Mouse (Mus musculus): Measurements from ENCODE around the gene Klhl10.

Gene Klhl10

DNA sequence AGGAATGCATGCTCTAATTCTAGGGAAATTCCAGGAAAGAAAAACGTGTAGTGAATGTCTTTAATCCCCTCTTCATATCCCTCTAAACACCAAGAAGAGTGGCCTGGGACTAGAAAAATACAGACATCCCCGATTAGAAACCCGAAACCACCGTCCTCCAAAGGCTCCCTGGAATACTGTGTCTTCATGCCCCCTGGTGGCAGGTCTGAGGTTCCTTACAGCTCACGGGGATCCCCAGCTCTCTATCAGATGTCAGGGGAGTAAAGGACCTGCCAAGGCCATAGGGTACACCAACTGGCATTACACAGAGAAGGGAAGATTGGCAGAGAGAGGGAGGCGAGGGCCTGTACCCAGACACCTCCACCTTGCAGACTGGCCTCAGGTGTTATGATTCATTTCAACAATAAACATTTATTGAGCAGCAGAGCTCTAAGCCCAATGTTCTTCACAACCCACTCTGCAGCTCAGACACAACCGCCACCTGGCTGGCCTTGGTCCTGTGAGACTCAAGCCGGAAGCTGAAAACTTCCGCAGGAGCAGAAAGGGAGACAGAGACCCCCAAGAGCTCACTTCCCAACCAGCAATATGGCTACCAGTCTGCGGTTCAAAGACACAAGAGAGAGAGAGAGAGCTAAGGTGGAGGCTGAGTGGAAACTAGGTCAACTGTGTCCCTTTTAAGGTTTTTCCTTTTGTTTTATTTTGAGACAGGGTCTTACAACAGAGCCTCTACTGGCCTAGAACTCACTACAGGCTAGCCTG, 33.5 kb upstream of the Klhl10 start:
- DNase-seq (ENCODE audit: low spot score in 2 of 2): peak; percentile 64 to 78

- no peak for DNase-seq (ENCODE audit: low spot score in 2 of 2)
Measured at GRCm38 (mm10) chr11:100408835-100409462, 32.8 kb upstream of the Klhl10 start.

- DNase-seq (ENCODE audit: low spot score in 2 of 2): no peak
Measured at GRCm38 (mm10) chr11:100409686-100410085, 32.0 kb upstream of the Klhl10 start.

- DNase-seq (ENCODE audit: low spot score in 2 of 2): no peak
Measured at GRCm38 (mm10) chr11:100411736-100412135, 30.0 kb upstream of the Klhl10 start.

- no peak for DNase-seq (ENCODE audit: low spot score in 2 of 2)
Measured at GRCm38 (mm10) chr11:100413541-100413940, 28.2 kb upstream of the Klhl10 start.

GRCm38 (mm10) chr11:100414021-100414913, 27.4 kb upstream of the Klhl10 start, which contains the start of gene P3h4:
TSS of gene P3h4 (minus strand) at chr11:100414836.
- DNase-seq (ENCODE audit: low spot score in 2 of 2): peak; percentile 75 to 79

DNA sequence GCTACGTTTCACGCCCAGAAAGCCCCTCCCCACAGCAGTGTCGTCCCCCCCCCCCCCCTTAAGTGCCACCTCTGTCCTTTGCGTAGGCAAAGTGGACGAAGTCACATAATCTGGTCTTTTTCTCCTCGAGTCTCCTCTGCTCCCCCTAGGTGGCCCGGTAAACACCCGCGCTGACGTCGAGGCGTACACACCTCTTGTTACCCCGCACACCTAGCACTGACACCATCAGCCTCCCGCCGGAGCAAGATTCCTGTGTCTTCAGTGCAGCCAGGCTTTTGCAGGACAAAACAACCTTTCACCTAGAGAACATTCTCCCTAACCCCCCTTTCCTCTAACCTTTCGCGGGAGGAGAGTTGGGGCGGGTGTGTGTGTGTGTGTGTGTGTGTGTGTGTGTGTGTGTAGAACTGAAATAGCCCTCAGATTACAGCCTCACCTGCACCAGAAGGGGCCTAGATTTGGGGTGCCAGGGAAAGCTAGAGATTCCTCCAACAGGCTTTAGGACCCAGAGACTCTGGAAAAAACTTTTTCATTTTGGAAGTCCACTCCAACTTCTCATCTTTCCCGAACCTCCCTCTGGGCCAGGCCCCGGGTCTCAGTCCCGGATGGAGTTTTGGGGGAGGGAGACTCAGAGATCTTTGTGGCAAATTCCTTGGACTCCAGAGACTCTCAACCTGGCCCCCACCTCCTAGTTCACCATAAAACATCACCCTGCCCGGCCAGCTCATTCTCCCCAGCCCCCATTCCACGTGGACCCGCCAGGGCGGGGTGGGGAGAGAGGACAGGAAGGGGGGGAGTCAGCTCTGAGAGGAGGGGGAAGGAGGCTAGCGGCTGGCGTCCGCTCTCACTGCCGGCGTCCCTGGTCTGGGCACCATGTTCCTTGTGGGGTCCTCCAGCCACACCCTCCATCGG, 26.5 kb upstream of the Klhl10 start, which contains the start of gene Fkbp10:
TSS of gene Fkbp10 (plus strand) at position 784 of the 909 bp plus-strand sequence.
- peak in 1 of 2 experiments; percentile 64 for DNase-seq (ENCODE audit: low spot score in 2 of 2)

- DNase-seq (ENCODE audit: low spot score in 2 of 2): no peak
Measured at GRCm38 (mm10) chr11:100421537-100421936, 20.2 kb upstream of the Klhl10 start.

DNA sequence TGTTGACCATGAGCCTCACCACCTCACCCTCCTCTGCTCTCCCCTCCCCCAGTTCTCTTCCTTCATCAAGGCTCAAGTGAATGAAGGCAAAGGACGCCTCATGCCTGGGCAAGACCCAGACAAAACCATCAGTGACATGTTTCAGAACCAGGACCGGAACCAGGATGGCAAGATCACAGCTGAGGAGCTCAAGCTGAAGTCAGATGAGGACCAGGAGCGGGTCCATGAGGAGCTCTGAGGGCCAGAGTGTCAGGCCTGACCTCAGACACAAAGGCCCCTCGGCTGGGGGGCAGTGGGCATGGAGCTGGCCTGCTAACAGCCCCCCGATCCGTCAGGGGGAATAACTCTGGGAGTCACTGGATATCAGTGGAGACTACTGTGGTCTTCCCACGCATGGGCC, 17.9 kb upstream of the Klhl10 start:
- DNase-seq (ENCODE audit: low spot score in 2 of 2): no peak

DNA sequence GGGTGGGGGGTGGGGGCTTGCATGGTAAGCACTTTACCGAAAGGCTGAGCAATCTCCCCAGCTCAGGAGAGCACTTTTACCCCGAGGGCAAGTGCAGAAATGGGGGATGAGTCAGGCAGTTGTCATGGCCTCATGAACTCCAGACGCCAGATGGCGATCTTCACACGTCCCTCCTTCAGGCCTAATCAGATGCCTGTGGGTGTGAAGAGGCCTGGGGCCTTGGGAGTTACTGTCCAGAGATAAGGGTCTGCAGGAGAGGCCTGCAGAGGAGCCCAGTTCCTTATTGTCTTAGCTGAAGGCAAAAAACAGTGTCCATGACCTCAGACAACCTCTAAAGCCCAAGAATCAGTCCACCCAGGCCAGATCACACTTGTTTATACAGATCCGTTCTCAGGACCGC, 15.9 kb upstream of the Klhl10 start:
- DNase-seq (ENCODE audit: low spot score in 2 of 2): peak; percentile 64 to 81

DNA sequence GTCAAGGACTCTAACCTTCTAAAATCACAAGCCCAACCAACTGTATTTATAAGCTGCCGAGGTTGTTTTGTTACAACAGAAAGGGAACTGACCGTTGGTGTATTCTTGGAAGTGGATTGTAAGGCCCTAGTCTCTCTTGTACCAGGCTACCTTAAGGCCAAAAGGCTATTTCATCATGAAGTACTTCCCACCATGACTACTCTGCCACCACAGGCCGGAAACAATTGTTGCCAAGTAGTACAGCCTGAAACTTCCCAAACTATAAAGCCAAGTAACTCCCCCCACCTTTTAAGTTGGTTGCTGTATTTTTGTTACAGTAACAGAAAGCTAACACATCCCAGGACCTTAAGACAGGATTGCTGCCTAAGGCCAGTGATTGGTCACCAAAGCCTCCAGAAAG, 14.9 kb upstream of the Klhl10 start:
- DNase-seq (ENCODE audit: low spot score in 2 of 2): no peak

GRCm38 (mm10) chr11:100428612-100429199, 13.0 kb upstream of the Klhl10 start:
- DNase-seq (ENCODE audit: low spot score in 2 of 2): no peak

- no peak for DNase-seq (ENCODE audit: low spot score in 2 of 2)
Measured at GRCm38 (mm10) chr11:100430052-100430451, 11.7 kb upstream of the Klhl10 start.

GRCm38 (mm10) chr11:100432002-100432401, 9.7 kb upstream of the Klhl10 start:
- DNase-seq (ENCODE audit: low spot score in 2 of 2): no peak

GRCm38 (mm10) chr11:100435678-100436246, 6.0 kb upstream of the Klhl10 start:
- DNase-seq (ENCODE audit: low spot score in 2 of 2): no peak

GRCm38 (mm10) chr11:100437901-100438300, 3.8 kb upstream of the Klhl10 start:
- DNase-seq (ENCODE audit: low spot score in 2 of 2): no peak

DNA sequence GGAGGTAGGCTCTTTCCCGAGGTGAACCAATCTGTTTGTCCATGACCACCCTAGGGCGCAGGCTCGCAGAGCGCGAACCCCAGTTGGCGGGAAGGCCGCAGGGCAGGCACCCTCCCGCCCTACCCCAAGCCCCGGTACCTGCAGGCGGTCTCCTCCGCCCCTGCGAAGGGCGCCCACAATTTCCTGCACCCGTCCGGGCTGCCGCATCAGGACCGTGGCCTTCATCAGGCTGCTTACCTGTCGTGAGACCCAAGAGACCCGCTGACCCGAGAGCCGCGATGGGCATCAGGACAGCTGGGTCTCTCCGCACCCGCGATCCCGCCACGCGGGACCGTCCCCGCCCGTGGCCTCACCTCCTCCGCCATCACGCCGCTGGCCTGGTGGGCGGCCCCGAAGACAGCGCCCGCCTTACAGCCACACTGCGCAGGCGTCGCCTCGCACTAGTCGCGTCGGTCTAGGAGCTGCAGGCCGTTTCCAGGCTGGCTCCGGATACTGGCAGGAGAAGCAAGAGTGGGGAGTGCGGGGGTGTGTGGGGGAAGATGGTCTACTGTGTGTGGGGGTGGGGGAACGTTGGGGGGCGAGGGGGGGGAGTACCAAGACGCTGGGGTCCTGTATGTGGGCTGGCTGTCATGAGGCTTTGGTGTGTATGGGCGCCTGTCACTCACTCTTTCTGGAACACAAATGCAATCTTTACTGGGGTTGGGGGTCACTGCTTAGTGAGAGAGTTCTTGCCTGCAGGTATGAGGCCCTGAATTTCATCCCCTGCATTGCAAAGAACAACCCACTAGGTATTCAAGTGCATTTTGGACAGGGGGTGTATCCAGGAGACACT, 810 bp upstream of the Klhl10 start:
- peak; percentile 76 to 86 for DNase-seq (ENCODE audit: low spot score in 2 of 2)

DNA sequence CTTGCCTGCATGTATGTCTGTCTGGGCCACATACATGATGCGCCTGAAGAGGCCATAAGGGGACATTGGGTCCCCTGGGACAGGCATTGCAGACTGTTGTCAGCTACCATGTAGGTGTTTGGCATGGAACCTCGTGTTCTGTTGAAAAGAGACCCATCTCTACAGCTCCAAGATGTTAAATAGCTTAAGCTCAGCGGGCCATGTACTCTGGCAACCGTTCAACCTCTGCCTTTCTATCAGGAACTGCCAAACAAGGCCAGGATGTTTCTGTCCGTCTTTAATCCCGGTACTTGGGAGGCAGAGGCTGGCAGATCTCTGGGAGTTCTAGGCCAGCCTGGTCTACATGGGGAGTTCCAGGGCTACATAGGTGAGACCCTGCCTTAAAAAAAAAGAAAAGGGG, 908 bp downstream of the Klhl10 start:
- DNase-seq (ENCODE audit: low spot score in 2 of 2): no peak

DNA sequence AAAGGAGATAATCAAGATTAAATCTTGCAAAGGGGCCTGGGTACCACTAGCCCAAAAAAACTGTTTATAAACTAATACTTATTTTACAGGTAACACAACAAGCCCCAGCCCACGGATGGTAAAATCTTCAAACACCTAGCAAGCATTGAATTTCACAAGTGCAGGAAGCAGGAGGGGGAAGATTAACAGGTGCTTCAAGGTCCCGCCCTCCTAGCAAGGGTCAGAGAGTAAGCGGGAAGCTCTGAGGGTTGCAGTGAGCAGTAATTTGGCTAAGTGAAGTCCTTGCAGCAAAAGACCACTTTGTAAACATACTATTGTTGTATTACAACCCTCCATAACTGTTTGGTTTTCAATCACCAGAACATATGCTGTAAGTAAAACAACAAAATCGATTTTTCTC, 15.5 kb downstream of the Klhl10 start:
- no peak for DNase-seq (ENCODE audit: low spot score in 2 of 2)
